Mouse (Mus musculus) monocyte, adult 5-6 weeks (primary cell): ENCODE results near the gene Mfsd6l. TPM values are rescaled to one million over a fixed set of nuclear protein-coding genes. Genes with fewer than 3 reads are reported as not detected.

Experiments used
- ATAC-seq: fragments of 153-309, 156-312 bp; replicated peaks from 2 replicates; pipeline ENCODE4 v1.8.0; 2017; ENCODE audit warnings: mild to moderate bottlenecking; ENCODE audit not compliant: low TSS enrichment, insufficient number of reproducible peaks, severe bottlenecking, poor library complexity, low FRiP score
- total RNA-seq: library from RNA; stranded (forward); fragments of 200-1000, 200-491, 200-594 nt; gene quantifications from 3 replicates; pipeline ENCODE4 v1.2.3, GENCODE M21; 2017

Gene Mfsd6l
- 0.11 to 1.2 TPM (median 0.48 TPM) in 3 replicates for total RNA-seq

DNA sequence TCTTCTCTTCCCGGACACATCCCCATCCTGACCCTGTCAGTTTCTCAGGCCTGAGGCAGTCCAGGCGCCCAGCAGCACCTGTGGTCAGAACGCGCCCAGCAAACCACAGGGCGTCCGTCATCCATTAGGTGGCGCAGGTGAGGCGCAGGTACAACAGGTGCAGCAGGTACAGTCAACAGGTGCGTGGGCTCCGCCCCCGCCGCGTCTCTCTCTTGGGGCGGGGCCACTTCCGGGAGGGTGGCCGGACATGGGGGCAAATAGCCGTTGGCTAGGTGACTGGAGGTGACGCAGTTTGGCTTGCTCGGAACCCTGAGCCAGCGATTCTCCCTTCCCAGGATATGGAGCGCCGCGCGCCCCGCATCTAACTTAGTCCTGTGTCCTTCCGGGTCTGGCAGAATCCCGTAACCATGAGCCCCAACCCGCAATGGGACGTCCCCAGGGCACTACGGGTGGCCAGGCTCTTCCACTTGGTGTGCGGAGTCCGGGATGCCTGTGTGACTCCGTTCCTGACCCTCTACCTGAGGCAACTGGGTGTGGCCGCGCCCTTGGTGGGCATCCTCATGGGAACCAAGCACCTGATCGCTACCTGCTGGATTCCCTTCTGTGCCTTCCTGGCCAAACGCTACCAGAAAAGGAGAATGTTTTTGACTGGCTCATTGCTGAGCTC is at the start of gene Mfsd6l:
Gene Mfsd6l, plus strand, starts transcription at position 269 of the 667 bp plus-strand sequence.
- ATAC-seq, result no peak

DNA sequence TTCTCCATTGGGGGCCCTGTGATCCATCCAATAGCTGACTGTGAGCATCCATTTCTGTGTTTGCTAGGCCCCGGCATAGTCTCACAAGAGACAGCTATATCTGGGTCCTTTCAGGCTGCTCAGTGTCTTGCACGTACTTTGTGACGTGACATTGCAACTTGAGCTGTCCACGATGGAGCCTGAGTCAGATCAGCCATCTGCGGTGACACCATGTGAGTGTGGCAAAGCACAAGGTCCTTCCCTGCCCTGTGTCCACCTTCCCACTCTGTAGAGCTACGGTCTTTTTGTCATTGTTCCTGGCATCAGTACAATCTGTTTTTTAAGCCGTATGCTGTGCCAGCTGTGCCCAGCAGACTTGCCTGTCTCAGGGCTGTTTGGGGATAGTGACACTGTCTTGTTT is 48.7 kb upstream of the Mfsd6l start:
- ATAC-seq, result no peak

DNA sequence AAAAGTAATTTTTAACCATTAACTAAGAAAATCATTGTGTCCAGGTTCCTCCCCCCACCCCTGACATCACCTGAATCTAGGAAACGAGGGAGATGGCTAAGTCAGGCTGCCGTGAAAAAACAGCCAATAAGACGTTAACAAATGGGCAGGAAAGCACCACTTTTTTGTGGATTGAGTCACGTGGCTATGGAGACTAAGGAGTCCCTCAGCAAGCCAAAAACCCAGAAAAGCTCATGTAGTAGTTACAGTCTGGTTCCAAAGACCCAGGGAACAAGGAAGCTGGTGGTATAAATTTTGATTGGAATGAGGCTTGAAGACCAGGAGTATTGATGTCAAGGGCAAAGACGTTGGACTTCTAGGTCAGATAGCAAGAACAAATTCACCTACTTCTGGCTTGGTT is 47.4 kb upstream of the Mfsd6l start:
- no peak for ATAC-seq

DNA sequence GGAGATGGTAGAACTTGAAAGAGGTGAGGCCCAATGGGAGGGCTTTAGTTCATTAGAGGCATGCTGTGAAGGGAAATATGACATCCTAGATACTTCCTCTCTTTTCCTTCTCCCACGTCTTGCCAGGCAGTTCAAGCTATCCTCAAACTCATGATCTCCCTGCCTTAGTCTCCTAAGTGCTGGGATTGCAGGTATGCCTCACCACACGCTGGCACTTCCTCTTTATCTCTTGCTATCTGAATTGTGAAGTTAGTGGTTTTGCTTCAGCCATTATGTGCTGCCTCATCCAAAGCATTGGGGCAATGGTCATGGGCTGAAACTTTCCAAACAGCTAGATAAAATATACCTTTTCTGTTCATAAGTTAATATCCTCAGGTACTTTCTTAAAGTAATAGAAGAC is 46.8 kb upstream of the Mfsd6l start:
- no peak for ATAC-seq

DNA sequence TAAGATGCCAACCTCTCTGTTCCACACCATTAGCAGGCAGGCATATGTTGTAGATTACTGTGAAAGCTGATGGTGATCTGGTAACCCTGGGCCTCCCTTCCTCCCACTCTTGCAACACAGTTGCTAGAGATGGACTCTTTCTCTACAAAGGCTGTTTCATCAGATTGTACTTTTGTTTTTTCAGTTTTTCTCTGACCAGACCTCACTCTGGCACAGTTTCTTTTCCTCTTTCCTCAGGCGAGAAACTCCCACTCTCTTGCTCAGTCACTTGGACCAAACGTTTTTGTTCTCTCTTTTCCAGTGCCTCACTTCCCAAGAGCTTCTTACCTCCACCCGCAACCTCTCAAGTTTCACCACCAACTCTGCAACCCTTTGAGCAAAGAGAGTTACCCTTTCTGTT is 42.0 kb upstream of the Mfsd6l start:
- peak; percentile 84 for ATAC-seq

DNA sequence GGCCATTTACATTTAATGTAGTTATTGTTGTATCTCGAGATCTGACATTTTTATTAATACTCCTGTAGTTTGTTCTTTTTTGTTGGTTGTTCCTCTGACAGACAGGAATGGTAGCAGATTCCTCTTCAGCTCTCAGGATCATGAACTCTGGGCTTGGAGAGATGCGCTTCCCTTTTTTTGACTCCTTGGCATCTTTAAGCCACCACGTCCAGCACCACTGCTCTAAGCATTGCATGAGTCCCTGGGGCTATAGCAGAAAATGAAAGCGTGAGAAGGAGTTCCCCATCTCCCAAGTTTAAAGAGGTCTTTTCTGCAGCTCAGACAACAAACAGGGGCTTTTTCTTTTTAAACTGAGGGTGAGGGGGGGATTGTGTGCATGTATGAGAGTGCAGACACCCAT is 36.6 kb upstream of the Mfsd6l start:
- ATAC-seq, result no peak

DNA sequence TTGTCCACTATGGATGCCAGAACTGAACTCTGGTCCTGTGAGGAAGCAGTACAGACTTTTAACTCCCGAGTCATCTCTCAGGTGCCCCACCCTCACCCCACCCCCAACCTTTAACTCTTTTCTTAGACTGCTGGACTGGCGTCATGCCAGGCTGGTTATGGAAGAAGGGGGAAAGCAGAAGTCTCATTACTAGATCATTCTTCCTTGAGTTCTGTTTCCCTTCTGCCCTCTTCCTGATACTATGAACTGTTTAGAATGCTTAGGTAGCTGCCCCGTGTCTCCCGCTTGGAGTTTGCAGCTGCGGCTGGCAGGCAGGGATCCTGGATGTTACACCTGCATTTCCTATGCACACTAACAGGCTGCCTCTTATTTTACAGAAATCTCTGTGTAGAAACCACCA is 36.2 kb upstream of the Mfsd6l start:
- ATAC-seq, result peak; percentile 54; the same call in 1 of the 2 replicates

DNA sequence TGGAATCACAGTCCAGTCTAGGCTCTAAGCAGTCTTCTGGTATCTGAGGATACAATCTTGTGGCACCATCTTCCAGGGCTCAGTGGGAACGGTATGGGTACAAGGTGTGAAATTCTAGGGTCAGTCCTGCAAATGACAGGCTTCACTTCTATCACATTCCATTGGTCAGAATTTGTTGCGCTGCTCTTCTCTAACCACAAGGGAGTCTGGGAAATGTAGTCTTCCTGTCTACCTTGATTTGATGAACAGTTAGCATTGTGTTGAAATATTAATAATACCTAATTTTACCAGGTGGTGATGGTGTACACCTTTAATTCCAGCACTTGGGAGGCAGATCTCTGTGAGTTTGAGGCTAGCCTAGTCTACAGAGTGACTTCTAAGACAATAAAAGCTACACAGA is 35.5 kb upstream of the Mfsd6l start:
- ATAC-seq, result no peak

DNA sequence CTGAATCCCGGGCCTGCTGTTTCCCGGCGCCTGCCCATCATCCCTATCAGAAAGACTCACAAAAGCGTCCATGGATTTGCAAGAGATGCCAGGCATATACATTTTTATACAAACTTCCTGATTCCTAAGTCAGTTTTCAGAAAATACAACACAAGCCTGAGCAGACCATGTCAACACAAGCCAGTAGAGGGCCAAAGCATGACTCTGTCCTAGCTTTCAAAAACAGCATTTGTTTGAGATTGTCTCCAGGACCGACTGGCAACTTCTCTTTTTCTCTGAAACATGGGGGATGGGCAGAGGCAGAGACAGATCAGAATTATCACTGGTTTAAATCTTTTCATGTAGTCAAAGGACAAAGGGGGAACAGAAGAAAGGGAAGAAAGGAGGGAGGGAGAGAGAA is 34.6 kb upstream of the Mfsd6l start:
- peak; percentile 69 for ATAC-seq

DNA sequence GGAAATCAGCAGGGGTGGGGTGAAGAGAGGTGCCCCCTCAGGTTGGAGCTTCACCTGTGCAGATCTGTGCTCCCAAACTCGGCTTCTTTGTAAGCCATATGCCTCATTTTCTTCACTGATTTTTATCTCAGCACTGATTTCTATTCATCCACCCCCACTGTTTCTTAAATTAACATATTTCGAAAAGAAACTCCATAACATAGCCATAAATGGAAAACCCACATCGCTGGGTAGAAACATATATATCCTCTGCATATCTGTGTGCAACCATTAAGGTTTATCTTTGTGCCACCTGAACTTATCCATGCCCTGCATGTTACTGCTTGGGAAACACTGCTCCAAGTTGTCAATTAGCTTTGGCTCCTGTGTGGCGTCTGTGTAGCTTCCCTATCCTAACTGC is 29.5 kb upstream of the Mfsd6l start:
- ATAC-seq, result no peak

DNA sequence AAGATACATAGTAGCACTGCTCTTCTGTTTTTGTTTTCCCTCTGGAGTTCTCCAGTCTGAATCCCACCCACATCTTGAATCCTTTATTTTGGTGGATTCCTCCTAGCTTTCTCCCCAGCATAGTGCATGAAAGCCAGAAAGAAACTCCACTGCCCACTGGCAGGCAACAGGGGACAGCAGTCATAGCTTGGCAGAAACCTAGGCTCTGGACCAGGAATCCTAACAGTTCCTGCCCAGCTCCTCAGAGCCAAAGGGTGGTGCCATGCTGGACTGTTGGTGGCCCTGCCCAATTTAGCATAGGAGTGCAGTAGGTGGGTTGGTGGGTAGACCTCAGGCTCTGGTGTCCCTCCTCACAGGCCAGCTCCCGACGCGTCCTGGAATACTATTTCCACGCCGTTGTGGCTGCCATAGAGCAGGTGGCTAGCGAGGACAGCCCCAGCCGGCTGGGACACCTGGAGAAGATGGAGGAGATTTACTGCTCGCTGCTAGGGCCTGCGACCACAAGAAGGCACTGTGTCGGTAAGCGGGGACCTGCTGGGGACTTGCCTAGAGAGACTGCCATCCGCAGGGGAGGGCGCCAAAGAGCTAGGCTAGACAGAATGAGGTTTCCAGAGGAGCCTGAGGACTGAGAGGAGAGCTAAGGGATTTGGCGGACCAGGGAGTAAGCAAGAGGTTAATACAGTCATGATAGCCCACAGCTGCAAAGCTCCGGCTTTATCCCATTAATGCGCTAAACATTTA is 24.8 kb upstream of the Mfsd6l start:
- ATAC-seq, result no peak

DNA sequence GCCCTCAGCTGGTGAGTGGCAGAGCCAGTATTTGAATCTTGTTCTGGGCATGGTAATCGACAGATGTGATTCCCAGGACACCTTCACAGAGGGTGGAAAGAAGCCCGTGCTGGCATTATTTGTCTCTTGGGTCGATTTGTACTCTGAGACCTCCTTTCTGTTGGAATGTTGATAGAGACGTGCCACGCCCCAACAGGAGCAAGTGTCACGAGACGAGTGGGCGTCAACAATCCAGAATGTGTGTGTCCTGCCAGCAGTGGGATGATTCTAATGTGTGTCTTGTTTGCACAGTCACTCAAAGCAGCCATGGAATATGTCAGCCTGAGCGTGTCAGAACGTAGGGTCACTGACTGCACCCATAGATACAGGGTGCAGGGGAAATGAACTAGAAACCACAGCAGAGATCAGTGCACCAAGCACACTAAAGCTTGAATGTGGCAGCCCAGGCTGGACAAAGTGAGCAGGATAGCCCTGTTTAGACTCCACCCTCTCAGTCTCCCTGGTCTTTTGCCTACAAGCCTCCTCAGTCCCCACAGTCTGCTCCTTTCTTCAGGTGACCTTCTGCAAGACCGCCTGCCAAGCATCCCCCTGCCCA is 23.9 kb upstream of the Mfsd6l start:
- ATAC-seq, result no peak

DNA sequence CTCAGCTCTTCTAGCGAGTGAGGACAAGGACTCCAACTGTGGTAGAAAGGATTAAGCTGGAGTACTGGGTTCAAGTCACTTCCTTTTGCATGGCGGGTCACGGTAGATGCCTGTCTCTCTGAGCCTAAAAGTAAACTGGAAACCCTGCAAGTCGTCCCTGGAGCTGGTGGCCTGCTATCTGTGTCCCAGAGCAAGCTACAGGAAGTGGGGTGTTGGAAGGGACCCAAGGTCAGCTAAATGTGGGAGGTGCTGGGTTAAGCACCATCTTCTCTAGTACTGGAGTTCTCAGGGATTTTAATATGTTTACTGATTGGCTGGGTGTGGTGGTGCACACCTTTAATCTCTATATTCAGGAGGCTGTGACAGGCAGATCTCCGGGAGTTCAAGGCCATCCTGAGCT is 23.2 kb upstream of the Mfsd6l start:
- ATAC-seq, result no peak

DNA sequence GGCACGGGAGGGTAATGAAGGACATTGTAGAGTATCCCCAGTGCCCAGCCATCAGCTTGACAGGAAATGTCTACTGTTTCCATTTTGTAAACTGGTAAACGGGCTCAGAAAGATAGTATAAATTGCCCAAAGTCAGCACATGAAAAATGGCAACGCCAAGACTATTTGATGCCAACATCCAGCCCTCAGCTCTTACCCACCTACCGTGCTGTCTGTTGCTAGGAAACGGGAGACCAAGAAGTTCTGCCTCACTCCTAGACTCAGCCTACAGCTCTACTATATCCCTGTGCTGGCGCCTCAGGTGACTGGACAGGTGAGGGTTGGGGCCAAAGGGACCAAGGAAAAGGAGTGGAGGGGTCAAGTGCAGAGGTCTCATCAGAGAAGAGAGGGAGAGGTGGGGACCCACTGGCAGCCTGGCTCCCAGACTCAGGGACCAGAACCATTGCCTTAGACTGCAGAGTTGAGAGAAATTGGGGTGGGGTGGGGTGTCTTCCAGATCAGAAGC is 22.0 kb upstream of the Mfsd6l start:
- no peak for ATAC-seq

DNA sequence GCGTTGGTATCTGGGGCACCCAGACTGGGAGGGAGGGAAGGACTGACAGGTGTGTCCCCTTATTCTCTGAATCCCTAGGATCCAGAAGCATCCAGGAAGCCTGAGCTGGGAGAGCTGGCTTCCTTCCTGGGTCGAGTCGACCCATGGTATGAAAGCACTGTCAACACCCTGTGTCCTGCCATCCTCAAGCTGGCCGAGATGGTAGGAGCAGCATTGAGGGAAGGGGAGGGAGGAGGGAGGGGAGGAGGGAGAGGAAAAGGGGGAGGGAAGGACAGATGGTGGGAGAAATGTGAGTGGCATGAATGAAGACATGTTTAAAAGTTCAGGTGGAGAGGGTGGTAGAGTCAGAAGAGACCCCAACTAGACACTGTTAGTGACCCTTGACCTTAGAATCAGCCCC is 20.0 kb upstream of the Mfsd6l start:
- no peak for ATAC-seq

DNA sequence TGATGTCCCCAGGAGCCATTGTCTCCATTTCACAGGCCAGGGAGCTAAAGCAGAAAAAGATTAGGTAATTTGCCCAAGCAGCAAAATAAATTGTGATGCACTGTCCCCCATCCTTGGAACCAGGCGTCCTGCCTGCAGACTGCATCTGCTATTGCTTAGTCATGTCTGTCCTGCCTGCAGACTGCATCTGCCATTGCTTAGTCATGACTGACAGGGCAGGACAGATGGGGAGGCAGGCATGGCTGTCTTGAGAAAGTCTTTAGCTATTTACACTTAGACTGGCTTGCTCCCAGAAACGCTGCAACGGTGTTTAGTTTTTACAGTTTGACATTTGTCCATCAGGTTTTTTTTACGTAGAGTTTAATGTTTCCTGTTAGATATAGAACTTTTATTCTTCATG is 19.5 kb upstream of the Mfsd6l start:
- no peak for ATAC-seq

DNA sequence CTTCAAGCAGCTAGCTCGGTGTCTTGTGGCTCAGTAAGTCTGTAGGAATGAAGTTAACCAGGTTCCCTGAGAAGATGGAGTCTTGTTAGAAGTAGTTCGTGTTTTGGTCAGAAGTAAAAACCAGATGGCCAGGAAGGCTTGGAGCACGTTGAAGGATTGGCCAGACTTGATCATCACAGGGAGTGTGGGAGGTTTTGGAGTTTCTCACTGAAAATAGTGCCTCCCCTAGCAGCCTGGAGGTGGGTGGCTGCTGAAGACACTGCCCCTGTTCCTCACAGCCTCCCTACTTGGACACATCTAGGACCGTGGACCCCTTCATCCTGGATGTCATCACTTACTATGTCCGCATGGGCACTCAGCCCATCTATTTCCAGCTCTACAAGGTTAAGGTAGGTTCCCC is 16.4 kb upstream of the Mfsd6l start:
- ATAC-seq, result no peak

DNA sequence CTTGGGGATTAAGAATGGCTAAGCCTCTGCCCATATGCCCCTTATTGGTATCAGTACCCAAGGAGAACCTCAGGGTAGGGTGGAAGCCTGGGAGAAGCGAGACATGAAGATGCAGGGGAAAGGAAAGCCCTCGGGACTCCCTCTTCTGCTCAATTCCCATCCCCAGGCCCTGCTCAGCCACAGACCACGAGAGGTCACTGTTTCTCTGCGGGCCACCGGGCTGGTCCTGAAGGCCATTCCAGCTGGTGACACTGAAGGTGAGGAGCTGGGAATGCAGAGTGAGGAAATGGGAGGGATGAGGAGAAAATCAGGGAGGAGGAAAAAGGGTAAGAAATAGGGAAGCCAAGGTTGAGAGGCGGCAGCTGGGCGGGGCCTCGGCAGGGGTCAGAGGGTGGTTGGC is 11.4 kb upstream of the Mfsd6l start:
- no peak for ATAC-seq

DNA sequence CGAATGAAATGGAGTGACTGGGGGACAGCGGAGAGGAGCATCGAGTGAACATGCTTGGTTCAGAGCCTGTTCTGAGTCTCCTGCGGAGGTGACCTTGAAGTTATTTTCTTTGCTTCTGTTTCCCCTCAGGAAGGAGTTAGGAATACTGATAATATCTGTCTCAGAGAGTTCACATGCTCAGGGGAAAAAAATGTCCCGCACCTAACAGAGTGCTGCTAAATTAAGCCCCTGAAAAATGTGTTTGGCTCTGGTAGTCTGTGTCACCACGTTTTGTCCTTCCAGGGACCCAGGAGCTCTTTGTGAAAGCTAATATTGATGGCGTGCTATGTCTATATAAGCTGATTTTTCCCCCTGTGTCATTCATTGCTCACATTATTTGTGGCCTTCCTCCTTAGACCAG is 10.8 kb upstream of the Mfsd6l start:
- ATAC-seq, result no peak

DNA sequence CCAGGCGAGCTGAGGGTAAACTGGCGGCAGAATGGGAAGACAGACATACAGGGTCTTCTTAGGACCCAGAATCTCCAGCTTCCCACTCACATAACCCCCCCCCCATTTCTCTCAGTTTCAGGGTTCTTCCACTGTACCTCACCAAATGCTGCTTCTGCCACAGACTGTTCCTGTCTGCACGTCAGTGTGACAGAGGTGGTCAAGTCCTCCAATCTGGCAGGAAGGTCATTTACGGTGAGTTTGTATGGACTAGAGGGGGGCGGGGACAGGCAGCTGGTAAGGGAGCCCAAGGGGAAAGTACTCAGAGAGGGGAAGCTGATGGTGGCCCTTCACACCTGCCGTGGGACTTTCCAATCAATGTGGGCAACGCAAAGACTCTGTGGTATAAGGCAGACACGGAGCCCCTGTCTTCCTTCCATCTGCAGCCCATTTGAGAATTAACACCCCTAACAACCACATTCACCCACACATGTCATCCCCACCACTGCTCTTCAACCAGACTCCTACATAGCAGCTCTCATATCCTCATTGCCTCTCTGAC is 10.2 kb upstream of the Mfsd6l start:
- peak; percentile 36; the same call in 1 of the 2 replicates for ATAC-seq
